Mouse (Mus musculus) brain, adult 2 months (tissue): ENCODE measurements at regions not wholly inside any gene's neighbourhood (a gene's known extent, or its start where the extent isn't known, plus 50 kb on each side); places are given as distances from the start of the nearest gene placed in this dataset.

Experiments used
- DNase-seq: peaks from one replicate; pipeline ENCODE4 v3.0.0; 2011; ENCODE audit warnings: low read depth, low spot score

DNA sequence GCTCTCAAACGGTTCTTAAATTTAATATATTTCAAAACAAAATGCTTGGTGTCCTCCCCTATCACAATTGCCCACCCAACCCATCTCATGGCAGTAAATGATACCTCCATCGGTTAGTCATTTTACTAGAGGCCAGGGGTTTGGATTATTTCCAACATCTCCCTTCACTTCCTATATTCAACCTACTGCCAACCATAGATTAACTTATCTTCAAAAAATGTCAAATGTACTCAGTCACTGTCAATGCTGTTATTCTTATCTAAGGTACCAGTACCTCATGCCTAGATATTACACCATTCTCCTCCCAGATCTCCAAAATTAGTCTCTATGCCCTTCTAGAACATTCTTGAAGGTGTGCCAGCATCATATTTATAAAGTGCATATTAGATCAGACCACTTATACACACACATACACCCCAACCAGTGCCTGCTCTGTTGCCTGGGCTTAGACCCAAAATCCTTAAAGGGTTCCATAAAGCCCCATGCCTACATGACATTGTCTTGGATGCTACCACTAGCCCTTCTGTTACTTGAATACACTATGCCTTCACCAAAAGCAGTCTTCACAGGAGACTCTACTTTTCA is 183.4 kb upstream of the Cadm1 start:
- DNase-seq: no peak

GRCm38 (mm10) chr9:47350301-47350700 is 179.7 kb upstream of the Cadm1 start:
- peak; percentile 46 for DNase-seq

GRCm38 (mm10) chr9:47351036-47351435 is 178.9 kb upstream of the Cadm1 start:
- DNase-seq: peak; percentile 93

DNA sequence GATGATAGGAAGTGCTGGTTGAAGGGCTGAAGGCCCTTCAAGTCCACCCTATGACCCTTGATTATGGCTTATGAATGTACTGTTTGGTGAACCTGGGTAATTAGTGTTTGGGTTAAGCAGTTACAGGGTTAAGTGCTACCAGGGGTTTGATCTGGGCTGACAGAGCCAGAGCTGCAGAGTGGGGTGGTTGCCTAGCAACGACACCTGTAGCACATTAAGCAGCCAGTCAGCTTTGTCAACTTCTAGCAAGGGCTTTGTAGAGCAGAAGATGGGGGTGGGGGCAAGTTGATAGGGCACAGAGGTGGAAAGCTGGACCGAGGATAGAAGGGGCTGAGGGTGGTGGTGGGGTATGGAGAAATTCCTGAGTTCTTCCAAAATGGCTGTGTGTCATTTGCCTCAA is 177.0 kb upstream of the Cadm1 start:
- DNase-seq: peak; percentile 57

DNA sequence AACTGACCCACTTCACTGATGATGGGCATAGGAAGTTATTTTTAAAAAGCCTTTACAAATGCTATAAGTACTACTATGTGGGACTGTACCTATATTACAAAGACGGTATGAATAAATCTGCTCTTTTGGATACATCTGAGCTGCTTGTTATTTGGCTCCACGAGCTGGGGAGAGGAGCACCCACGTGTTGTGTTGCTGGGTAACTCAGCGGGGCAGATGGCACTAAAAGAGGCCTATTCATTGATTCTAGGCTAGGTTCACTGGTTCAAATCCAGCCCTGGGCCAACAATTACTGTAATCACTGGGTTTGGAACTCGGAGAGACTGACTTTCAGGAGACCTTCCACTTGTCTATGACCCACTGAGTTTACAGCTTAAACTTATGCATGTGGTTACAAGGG is 176.0 kb upstream of the Cadm1 start:
- no peak for DNase-seq

GRCm38 (mm10) chr9:47354423-47354822 is 175.6 kb upstream of the Cadm1 start:
- DNase-seq: no peak

- peak; percentile 84 for DNase-seq
Observed at GRCm38 (mm10) chr9:47354866-47355265, 175.1 kb upstream of the Cadm1 start.

GRCm38 (mm10) chr9:47357756-47358399 is 172.1 kb upstream of the Cadm1 start:
- DNase-seq: peak; percentile 32

DNA sequence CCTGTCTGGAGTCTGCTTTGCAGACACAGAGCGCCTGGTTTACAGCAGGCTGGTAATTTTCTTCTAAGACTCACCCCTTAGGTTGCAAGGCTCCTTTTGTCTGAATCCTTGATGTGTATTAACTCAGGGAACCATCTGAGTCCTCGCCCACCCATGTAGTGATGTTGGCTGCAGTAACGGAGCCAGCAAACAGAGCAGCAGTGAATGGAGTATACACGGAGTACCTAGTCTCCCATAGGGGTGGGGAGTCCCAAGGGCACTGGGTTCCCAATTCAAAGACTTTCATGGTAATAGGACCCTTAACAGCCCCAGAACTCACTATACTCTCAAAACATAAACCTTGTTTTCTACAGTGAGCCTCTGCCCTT is 171.6 kb upstream of the Cadm1 start:
- DNase-seq: no peak

DNA sequence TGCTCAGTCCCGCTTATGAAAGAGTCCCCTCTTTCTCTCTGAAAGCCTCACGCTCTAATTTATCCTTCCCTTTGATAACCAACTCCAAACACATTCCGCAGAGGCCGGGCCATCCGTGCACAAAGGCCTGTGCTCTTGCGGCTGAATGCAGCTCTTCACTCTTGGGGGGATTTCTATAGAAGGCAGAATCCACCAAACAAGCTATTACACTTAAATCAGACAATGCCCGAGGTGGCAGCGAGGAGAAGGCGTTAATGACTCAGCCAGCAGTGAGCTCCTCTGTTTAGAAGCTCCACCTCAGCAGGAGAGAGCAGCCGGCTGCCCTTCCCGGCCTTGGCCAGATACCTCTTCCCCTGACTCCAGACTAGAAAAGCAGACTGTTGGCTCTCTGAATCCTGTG is 166.9 kb upstream of the Cadm1 start:
- DNase-seq: no peak

DNA sequence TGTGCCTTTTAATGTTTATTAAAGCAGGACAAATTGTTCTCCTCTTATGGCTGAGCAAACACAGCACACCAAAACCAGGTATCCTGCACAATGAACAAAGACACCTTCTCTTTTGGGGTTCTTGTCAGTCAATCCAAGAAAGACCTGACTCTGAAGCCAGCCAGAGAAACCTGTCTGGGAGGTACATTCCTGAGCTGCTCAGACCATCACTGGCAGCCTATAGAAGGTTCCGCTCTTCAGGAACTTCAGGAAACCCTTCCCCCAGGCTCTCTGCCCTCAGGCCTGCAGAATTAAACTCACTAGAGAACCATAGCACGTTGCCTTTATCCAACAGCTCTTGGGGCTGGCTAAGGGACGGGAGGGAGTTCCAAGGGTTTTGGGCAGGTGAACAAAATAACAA is 165.2 kb upstream of the Cadm1 start:
- no peak for DNase-seq

- no peak for DNase-seq
Observed at GRCm38 (mm10) chr9:47367266-47367957, 162.6 kb upstream of the Cadm1 start.

GRCm38 (mm10) chr9:47368015-47368901 is 161.7 kb upstream of the Cadm1 start:
- peak; percentile 80 for DNase-seq

- no peak for DNase-seq
Observed at GRCm38 (mm10) chr9:47372296-47372695, 157.7 kb upstream of the Cadm1 start.

DNA sequence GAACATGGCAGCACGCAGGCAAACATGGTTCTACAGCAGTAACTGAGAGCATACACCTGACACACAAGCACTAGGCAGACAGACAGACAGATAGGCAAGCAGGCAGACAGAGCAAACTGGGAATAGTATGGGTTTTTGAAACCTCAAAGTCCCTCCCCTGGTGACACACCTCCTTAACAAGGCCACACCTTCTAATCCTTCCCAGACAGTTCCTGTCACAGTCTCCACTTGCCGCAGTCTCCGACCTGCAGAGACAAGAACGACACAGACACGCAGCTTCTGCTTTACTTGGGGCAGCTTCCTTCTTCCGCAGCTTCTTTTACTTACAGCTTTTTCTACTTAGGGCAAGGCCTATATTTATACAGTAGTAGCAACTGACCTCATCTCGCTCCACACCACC is 155.9 kb upstream of the Cadm1 start:
- no peak for DNase-seq

DNA sequence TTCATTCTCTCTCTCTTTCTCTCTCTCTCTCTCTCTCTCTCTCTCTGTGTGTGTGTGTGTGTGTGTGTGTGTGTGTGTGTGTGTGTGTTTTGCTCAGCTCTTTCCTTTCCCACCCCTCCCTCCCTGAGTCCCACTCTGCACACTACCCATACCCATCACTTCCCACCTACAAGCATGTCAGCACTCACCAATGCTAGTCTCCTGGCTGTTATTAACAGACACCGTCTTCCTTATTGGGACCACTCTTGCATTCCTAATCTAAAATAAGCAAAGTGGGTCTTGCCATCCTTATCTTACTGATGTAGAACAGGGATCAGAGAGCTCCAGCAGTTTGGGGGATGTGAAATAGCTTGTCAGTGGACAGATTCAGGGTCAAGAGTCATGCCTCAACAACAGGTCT is 153.3 kb upstream of the Cadm1 start:
- no peak for DNase-seq

DNA sequence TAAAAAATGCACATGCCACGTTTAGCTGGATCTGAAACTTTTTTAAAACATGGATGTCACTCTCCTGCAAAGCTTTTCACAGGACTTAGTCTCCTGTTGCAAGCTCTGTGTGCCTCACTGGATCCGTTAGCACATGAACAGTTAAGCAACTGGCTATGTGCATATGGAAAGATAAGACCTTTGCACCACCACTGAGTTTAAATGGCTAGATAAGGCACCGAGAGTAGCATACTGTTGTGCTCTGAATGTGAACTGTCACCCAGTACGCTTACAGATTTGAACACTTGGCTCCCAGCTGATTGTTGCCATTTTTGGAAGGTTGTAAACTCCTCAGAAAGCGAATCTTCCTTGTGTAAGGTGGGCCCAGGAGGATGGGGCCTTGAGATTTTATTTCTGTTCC is 151.4 kb upstream of the Cadm1 start:
- DNase-seq: no peak

GRCm38 (mm10) chr9:47380361-47380760 is 149.6 kb upstream of the Cadm1 start:
- DNase-seq: no peak

DNA sequence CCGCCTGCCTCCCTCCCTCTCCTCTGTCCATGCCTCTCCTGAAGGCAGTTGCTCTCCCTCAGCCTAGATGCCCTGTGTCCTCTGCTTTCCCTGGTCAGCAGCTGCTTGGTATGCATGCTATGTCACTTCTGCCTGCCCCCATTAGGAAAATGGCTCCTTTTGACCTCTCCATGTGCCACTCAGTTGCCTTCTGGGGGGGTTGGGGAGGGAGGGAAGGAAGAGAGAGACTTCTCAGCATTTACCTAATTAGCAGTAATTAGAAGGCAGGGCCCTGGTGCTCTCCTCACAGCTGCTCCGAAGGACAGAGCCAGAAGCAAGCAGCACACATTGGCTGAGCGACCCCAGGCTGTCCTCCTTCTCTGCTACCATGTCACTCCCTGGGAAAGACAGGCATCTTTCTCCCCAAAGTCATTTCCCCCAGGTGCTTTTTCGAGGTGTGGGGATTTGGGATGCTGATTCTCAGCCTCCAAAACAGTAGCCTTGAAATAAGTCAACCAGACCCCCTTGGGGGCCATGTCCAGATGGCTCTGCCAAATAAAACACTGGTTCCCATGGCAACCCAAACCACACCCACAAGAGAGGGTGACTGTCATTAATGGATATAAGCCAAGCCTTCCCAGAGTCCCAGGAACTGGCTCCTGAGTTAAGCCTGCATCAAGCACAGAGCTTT is 145.7 kb upstream of the Cadm1 start:
- DNase-seq: peak; percentile 6

DNA sequence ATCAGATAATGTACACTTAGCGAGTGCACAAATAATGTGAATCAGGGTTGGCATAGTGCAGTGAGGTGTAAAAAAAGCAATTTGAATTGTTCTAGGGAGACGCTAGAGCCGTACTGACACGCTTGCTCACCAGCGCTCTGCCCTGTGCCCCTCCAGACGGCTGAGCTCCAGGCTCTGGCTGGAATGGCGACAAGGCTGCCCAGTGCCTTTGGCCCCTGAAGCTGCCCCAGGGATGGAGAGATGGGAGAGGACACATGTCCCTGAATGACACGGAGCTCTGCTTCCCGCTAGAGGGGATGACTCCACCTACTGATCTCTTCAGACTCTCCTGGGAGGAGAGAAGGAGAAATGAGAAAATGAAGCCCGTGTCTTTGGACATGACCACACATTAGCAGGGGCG is 143.3 kb upstream of the Cadm1 start:
- DNase-seq: peak; percentile 27

DNA sequence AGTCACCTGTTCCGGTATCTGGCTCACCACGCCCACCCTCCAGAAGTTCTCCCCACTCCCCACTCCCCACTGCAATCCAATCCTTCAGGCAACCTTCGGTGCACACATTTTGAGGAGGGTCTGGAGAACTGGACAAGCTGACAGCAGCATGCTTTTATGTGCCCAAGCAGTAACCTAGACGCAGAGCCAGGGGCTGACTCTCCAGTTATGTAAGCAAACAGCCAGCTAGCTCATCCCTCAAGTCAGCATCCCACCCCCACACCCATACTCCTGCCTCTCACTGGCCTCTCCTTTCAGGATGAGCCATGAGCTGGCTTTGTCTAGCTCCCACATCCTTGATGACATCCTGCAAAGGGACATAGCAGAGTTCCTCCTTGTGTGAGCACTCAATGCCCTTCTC is 142.8 kb upstream of the Cadm1 start:
- DNase-seq: peak; percentile 74
